Mouse (Mus musculus) limb, embryonic 14.5 days (tissue): ENCODE results near the gene Unc5cl. TPM values are rescaled to one million over a fixed set of nuclear protein-coding genes. Genes with fewer than 3 reads are reported as not detected.
A peak's percentile ranks its signal among the peaks of the same experiment; 100 is the strongest.
"Not testable (repeated sequence)": the region's sequence is repeated elsewhere in the genome, so short reads cannot be mapped to it uniquely, and the experiment has no call there.

Experiments used
- ATAC-seq: fragments of 200-750 bp; cut with Nextera tagmentation; 2 replicates; pipeline ENCODE4 v1.8.0; 2017; ENCODE audit warnings: low read depth, moderate number of reproducible peaks, moderate TSS enrichment; ENCODE audit not compliant: low FRiP score
- DNase-seq: peaks from one replicate; pipeline ENCODE4 v3.0.0-alpha.2; 2015; ENCODE audit warnings: low spot score
- H3K27ac ChIP-seq: fragments of 300-500 bp; sonication (generic); replicated peaks from 2 replicates; pipeline ENCODE4 v1.5.1; 2014; ENCODE audit warnings: low read depth, mild to moderate bottlenecking, low read length, moderate library complexity, mixed read lengths
- H3K27me3 ChIP-seq: fragments of 300-500 bp; sonication (generic); 2 replicates; pipeline ENCODE4 v1.6.1; 2014; ENCODE audit warnings: low read length, mixed read lengths; ENCODE audit not compliant: control insufficient read depth, insufficient read depth
- H3K36me3 ChIP-seq: fragments of 300-500 bp; sonication (generic); 2 replicates; pipeline ENCODE4 v1.6.1; 2014; ENCODE audit warnings: mild to moderate bottlenecking, low read length, moderate library complexity, mixed read lengths; ENCODE audit not compliant: control insufficient read depth, insufficient read depth
- H3K4me1 ChIP-seq: fragments of 300-500 bp; sonication (generic); 2 replicates; pipeline ENCODE4 v1.6.1; 2014; ENCODE audit warnings: antibody characterized with exemption, low read length, mixed read lengths; ENCODE audit not compliant: control insufficient read depth, insufficient read depth
- H3K4me2 ChIP-seq: fragments of 300-500 bp; sonication (generic); replicated peaks from 2 replicates; pipeline ENCODE4 v1.6.1; 2014; ENCODE audit warnings: low read depth, mild to moderate bottlenecking, low read length, moderate library complexity; ENCODE audit not compliant: severe bottlenecking
- H3K4me3 ChIP-seq: fragments of 300-500 bp; sonication (generic); replicated peaks from 2 replicates; pipeline ENCODE4 v1.5.1; 2014; ENCODE audit warnings: low read length
- H3K9ac ChIP-seq: fragments of 300-500 bp; sonication (generic); 2 replicates; pipeline ENCODE4 v1.6.1; 2014; ENCODE audit warnings: mild to moderate bottlenecking, low read depth, low read length, moderate library complexity; ENCODE audit not compliant: severe bottlenecking
- H3K9me3 ChIP-seq: fragments of 300-500 bp; sonication (generic); 2 replicates; pipeline ENCODE4 v1.6.1; 2016; ENCODE audit warnings: low read length; ENCODE audit not compliant: control insufficient read depth
- POLR2A ChIP-seq: fragments of 200-500 bp; IDR thresholded peaks from 2 replicates; pipeline ENCODE4 v1.8.0; 2012; ENCODE audit warnings: inconsistent platforms, mild to moderate bottlenecking, moderate library complexity, borderline replicate concordance; ENCODE audit not compliant: insufficient read depth, insufficient read length; ENCODE audit errors: extremely low read depth
- WGBS: fragments of 180-500 bp; shearing (Covaris S2); extraction: QIAGEN DNeasy Blood & Tissue Kit; methylation state at CpG from one replicate; pipeline ENCODE4 v1.1.7; 2014; 5-methylcytosine and 5-hydroxymethylcytosine counted together
- polyA plus RNA-seq, 2 experiments: library from polyadenylated mRNA; depleted of rRNA in 1 of 2; stranded (reverse) in 1 of 2; unstranded in 1 of 2; fragments of >200 nt; fragmentation: Nextera tagmentation in 1 of 2; extraction: Ambion mirVana in 1 of 2; gene quantifications; 2 replicates each; pipeline versions ENCODE4 v1.2.1 to v1.2.3; 2012 to 2014

The Unc5cl gene
- polyA plus RNA-seq, 2 experiments = 0.15 to 0.18 TPM

DNA sequence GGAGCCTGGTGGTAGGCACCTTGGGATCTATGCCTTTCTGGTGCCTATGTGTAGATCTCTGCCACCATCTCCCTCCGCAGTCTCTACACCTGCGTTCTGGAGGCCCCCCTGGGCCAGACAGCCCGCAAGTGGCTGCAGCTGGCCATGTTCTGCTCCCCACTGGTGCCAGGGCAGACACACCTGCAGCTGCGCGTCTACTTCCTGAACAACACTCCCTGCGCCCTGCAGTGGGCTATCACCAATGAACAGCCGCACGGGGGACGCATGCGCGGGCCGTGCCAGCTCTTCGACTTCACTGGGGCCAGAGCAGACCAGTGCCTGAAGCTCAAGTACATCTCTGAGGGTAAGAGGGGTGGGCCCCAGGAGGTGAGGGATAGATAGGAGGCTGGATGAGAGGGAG is 7.4 kb downstream of the Unc5cl start:
- Histone ChIP-seq H3K4me2 (no peak overlapping the region), H3K4me1 (peaks cover 8% of the 10 kb centered on the region), H3K27me3 (no peaks in the 10 kb centered on the region), H3K9ac (no peak overlapping the region), H3K9me3 (no peaks in the 10 kb centered on the region), H3K36me3 (no peaks in the 10 kb centered on the region), H3K4me3 (no peak overlapping the region), H3K27ac (no peak overlapping the region)
- no peak for TF ChIP-seq POLR2A
- ATAC-seq (no peak), DNase-seq (no peak)
- WGBS = 89% methylated on average over 13 of the region's 13 CpGs

DNA sequence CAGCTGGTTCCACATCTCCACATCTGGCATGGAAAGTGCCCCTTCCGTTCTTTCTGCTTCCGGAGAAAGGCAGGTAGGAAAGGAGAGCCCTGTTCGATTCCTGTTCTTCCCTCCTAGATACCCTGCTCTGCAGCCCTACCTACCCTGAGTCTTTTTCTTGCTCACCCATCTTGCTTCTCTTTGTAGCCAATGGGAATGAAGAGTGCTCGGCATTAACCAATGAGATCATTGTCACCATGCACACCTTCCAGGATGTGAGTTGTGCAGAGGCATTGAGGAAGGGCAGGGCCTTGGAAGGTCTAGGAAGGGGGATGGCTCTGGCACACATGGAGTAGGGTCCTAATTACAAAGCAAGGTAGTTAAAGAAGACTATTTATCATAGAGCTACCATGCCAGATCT is 8.7 kb downstream of the Unc5cl start:
- DNase-seq (no peak), ATAC-seq (no peak)
- Histone ChIP-seq H3K4me1 (peaks cover 12% of the 10 kb centered on the region), H3K9me3 (no peaks in the 10 kb centered on the region), H3K27me3 (no peaks in the 10 kb centered on the region), H3K9ac (no peak overlapping the region), H3K4me3 (no peak overlapping the region), H3K36me3 (no peaks in the 10 kb centered on the region), H3K4me2 (no peak overlapping the region), H3K27ac (no peak overlapping the region)
- TF ChIP-seq POLR2A = no peak
- WGBS = 92% methylated on average over 4 of the region's 4 CpGs

DNA sequence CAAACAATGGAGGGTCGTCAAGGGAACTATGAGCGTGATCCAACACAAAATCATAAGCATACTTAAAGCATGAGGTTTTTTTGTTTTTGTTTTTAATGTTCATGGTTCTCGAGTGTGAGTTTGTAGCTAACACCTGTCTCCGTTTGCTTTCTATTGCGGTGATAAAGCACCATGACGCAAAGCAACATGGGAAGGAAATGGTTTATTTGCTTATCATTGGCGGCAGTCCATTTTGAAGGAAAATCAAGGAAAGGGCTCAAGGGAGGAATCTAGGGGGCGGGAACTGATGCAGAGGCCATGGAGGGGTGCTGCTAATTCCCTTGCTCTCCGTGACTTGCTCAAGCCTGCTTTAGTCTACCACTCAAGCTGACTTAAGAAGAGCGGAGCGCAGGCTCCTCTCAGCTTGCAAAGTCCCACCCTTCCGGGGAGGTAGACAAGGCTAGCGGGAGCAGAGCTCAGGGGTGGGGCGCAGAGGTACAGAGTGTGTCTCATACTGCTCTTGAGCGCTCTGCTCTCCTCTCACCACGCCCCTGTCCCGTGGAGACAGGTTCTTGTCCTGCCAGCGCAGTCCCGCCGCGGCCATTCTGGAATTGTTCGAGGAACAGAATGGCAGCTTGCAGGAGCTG is 12.2 kb downstream of the Unc5cl start:
- peak overlapping the region; percentile 16; the same call in 1 of the 2 replicates for H3K4me2 ChIP-seq
- no peaks in the 10 kb centered on the region for H3K9me3 ChIP-seq
- no peak overlapping the region for H3K27ac ChIP-seq
- peaks cover 12% of the 10 kb centered on the region for H3K4me1 ChIP-seq
- no peak overlapping the region for H3K9ac ChIP-seq
- ATAC-seq (no peak), DNase-seq (no peak)
- WGBS = 35% methylated on average over 22 of the region's 22 CpGs
- no peak for TF ChIP-seq POLR2A
- no peaks in the 10 kb centered on the region for H3K27me3 ChIP-seq
- H3K4me3 ChIP-seq = no peak overlapping the region
- H3K36me3 ChIP-seq = no peaks in the 10 kb centered on the region

DNA sequence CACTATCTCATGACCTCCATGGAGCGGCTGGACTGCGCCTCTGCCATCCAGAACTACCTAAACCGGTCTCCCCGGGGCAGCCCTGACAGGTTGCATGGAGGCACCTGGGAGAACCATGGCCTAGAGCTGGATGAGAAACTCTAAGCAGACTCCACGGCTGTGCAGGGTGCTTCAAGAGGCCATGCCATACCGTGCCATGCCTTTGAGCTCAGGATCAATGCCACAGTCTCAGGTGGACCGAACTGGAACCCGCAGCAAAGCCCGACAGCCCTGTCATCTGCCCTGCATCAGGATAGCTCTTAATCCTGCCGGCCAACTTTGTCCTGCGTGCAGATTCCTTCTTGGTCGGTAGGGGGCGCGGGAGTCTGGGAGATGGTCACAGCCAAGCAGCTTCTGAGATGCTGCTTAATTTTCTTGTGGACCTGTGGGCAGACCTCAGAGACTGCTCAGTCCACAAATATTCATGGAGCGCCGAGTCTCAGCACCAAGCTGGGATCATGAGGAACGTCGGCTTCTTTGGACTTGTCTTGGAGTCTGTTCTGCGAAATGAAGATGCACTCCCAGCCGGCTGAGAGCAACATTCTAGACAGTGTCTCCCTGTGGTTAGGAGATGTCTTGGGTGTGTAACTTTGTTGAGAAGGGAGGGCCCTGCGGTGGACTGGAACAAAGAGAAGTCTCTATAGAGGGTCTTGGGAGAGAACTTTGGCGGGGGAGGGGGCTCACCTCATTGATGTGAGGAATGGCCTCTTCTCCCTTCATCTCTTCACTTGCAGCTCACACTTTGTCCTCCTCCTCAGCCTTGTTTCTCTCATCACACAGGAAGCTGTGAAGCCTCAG is 12.9 kb downstream of the Unc5cl start:
- ATAC-seq (peak; percentile 79; the same call in 1 of the 2 replicates), DNase-seq (peak; percentile 78)
- Histone ChIP-seq H3K9ac (no peak overlapping the region), H3K4me1 (peaks cover 12% of the 10 kb centered on the region), H3K27ac (no peak overlapping the region), H3K4me3 (no peak overlapping the region), H3K4me2 (peak overlapping the region; percentile 16; the same call in 1 of the 2 replicates), H3K27me3 (no peaks in the 10 kb centered on the region), H3K36me3 (no peaks in the 10 kb centered on the region), H3K9me3 (no peaks in the 10 kb centered on the region)
- WGBS = 7% methylated on average over 22 of the region's 22 CpGs
- TF ChIP-seq POLR2A = no peak

DNA sequence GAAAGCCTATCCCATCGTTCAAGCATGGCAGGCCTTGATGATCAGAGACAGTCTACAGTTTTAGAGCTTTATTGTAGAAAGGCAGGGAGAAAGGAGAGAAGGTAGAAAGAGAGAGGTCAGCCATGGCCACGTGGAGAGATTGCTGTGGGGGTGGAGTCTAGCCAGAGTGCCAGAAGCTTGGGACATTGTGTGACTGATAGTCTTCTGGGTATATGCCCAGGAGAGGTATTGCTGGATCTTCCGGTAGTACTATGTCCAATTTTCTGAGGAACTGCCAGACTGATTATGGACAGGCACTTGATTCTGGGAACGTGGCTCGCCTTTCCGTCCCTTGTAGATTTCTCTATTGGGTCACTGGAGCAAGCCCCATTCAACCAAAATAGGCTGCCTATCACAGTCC is 19.6 kb downstream of the Unc5cl start:
- H3K36me3 ChIP-seq, H3K4me1 ChIP-seq, H3K4me2 ChIP-seq, DNase-seq, H3K27ac ChIP-seq, ATAC-seq, H3K9me3 ChIP-seq, H3K27me3 ChIP-seq, H3K9ac ChIP-seq, H3K4me3 ChIP-seq: not testable (repeated sequence)
- WGBS = 84% methylated on average over 6 of the region's 6 CpGs
